18 mouse cellular contexts compared by ENCODE assay signal in genomic region chr11:3442677-3443076, GRCm38 (mm10). TPM values are rescaled to one million over a fixed set of nuclear protein-coding genes. Genes with fewer than 3 reads are reported as not detected.
A peak's percentile ranks its signal among the peaks of the same experiment; 100 is the strongest.
DNase-seq lines count a peak whose midpoint lies in the region; TF ChIP-seq lines count a peak whose summit lies in the region.
"Had no signal": no experiment of that assay in that cellular context is flagged by ENCODE, and none has a peak within 500 bp of the region (broad histone marks: within the 10 kb centered on the region; RNA-seq: fewer than 3 reads in every experiment).

No protein-coding gene starts in this region.

- H3K9me3 ChIP-seq in CH12.LX (replicated peaks; ENCODE audit: low read length) = no peaks in the 10 kb centered on the region
- H3K9me3 ChIP-seq: forebrain, embryonic 10.5 days; forebrain, embryonic 13.5 days; G1E; hindbrain, embryonic 12.5 days; hindbrain, embryonic 15.5 days had no signal

- H3K79me2 ChIP-seq in CH12.LX (replicated peaks; ENCODE audit: control insufficient read depth, extremely low read depth, insufficient read depth, poor library complexity, severe bottlenecking) = peaks cover 34% of the 10 kb centered on the region
- peaks cover 84% of the 10 kb centered on the region for H3K79me2 ChIP-seq in myocyte (ENCODE audit: control insufficient read depth, insufficient read depth)

- no peak for TF ChIP-seq CTCF in gastrocnemius, adult 2 months (IDR thresholded peaks at IDR 0.05)
- TF ChIP-seq CTCF in CH12.LX (conservative IDR thresholded peaks at IDR 0.05 in 1 of 2, IDR thresholded peaks at IDR 0.05 in 1 of 2; ENCODE audit: low read depth in 2 of 2, low read length in 2 of 2) = no peak

- peaks cover 7 to 21% of the 10 kb centered on the region in 2 experiments for H3K4me1 ChIP-seq in CH12.LX (ENCODE audit: control insufficient read depth in 1 of 2, insufficient read depth in 2 of 2)
- H3K4me1 ChIP-seq: forebrain, embryonic 10.5 days; hindbrain, embryonic 12.5 days; hindbrain, embryonic 15.5 days had no signal

- peak overlapping the region; percentile 40; the same call in 1 of the 2 replicates for H3K27ac ChIP-seq in gastrocnemius, adult 2 months
- no peak overlapping the region for H3K27ac ChIP-seq in CH12.LX (ENCODE audit: insufficient read depth, low read depth)
- H3K27ac ChIP-seq: forebrain, embryonic 10.5 days; forebrain, embryonic 13.5 days; hindbrain, embryonic 12.5 days had no signal

- no peak for TF ChIP-seq POLR2A in CH12.LX (IDR thresholded peaks at IDR 0.05; ENCODE audit: low read depth, low read length)
- no peak for TF ChIP-seq POLR2A in myocyte (IDR thresholded peaks at IDR 0.05; ENCODE audit: insufficient read length, low read depth)

- no peak overlapping the region for H3K4me2 ChIP-seq in CH12.LX (ENCODE audit: insufficient read depth, low read depth, poor library complexity, severe bottlenecking)
- peak overlapping the region; percentile 26 for H3K4me2 ChIP-seq in myocyte (ENCODE audit: low read depth)
- H3K4me2 ChIP-seq: forebrain, embryonic 13.5 days; heart, embryonic 11.5 days; hindbrain, embryonic 12.5 days; hindbrain, embryonic 15.5 days had no signal

- in situ Hi-C loops in CH12.LX (cut with MboI; ENCODE audit: low pct_ligation_motif_present, low pct_unique_long_range_greater_than_20kb, low sequenced_read_pairs) = no loop called here

- dilution Hi-C loops in CH12.LX (cut with MboI; ENCODE audit: extremely low pct_ligation_motif_present, extremely low pct_unique_long_range_greater_than_20kb, low sequenced_read_pairs) = no loop called here

- H3K4me3 ChIP-seq in gastrocnemius, adult 2 months = no peak overlapping the region
- H3K4me3 ChIP-seq in CH12.LX (replicated peaks in 1 of 3; ENCODE audit: low read depth in 2 of 3, low read length in 2 of 3, poor library complexity in 1 of 3) (no peak overlapping the region), myocyte (no peak overlapping the region)
- H3K4me3 ChIP-seq: forebrain, embryonic 10.5 days; forebrain, embryonic 13.5 days; hindbrain, embryonic 12.5 days; hindbrain, embryonic 15.5 days had no signal

- no peak overlapping the region for H3K9ac ChIP-seq in CH12.LX (ENCODE audit: insufficient read depth, low read depth)
- H3K9ac ChIP-seq: forebrain, embryonic 13.5 days; hindbrain, embryonic 12.5 days; hindbrain, embryonic 15.5 days had no signal

- intact Hi-C loops in gastrocnemius, adult 2 months (cut with DNase I) = no loop called here

- no peak overlapping the region for H3ac ChIP-seq in myocyte (ENCODE audit: control insufficient read depth, insufficient read length)

- H3K27me3 ChIP-seq in CH12.LX (replicated peaks) (no peaks in the 10 kb centered on the region), myocyte (ENCODE audit: control insufficient read depth, insufficient read depth, insufficient read length) (no peaks in the 10 kb centered on the region)
- H3K27me3 ChIP-seq: forebrain, embryonic 13.5 days; hindbrain, embryonic 12.5 days; hindbrain, embryonic 15.5 days had no signal

- DNase-seq in gastrocnemius, adult 2 months = no peak
- DNase-seq in gastrocnemius, adult 8-10 months (ENCODE audit: low spot score in 2 of 2) = no peak
- DNase-seq in 416B (ENCODE audit: low read depth) = peak; percentile 43
- DNase-seq in CH12.LX (ENCODE audit: extremely low read depth) = peak; percentile 60
- DNase-seq in right cerebral cortex, postnatal 10 days (ENCODE audit: low spot score in 2 of 2) = no peak
- no peak for DNase-seq in cerebellum, adult 18-20 months
- no peak for DNase-seq in thymus, postnatal 36 days
- DNase-seq: adrenal gland, adult 8-10 months; adrenal gland, postnatal 25 days had no signal

- H3K36me3 ChIP-seq in CH12.LX (replicated peaks in 1 of 2; ENCODE audit: control insufficient read depth in 1 of 2, insufficient read depth in 1 of 2, low read length in 1 of 2) (peaks cover under 1 to 25% of the 10 kb centered on the region in 2 experiments), myocyte (ENCODE audit: control insufficient read depth, insufficient read depth) (peaks cover 6% of the 10 kb centered on the region)
- H3K36me3 ChIP-seq: forebrain, embryonic 10.5 days had no signal

- TF ChIP-seq RAD21 in CH12.LX (IDR thresholded peaks at IDR 0.05; ENCODE audit: low read depth, low read length) = no peak

- TF ChIP-seq EP300 in CH12.LX (IDR thresholded peaks at IDR 0.05; ENCODE audit: low read length) = peak; percentile 85

TF ChIP-seq in CH12.LX, 34 proteins besides CTCF, POLR2A, EP300 and RAD21 (continues in another document):
- TF ChIP-seq KAT2A (IDR thresholded peaks at IDR 0.05; ENCODE audit: insufficient replicate concordance, low read length) = no peak
- TF ChIP-seq RCOR1 (conservative IDR thresholded peaks at IDR 0.05; ENCODE audit: low read depth, low read length) = 0 out of 2 replicates have a peak, but pooled peaks have one; percentile 18
- TF ChIP-seq BHLHE40 (IDR thresholded peaks at IDR 0.05; ENCODE audit: low read depth, low read length) = peak; percentile 89
- TF ChIP-seq TBP (conservative IDR thresholded peaks at IDR 0.05; ENCODE audit: low read depth, low read length) = no peak
- no peak for TF ChIP-seq HCFC1 (IDR thresholded peaks at IDR 0.05; ENCODE audit: low read depth, low read length)
- TF ChIP-seq MAX (IDR thresholded peaks at IDR 0.05; ENCODE audit: low read length) = peak; percentile 92
- peak; percentile 39 for TF ChIP-seq USF2 (conservative IDR thresholded peaks at IDR 0.05; ENCODE audit: low read depth, low read length)
- no peak for TF ChIP-seq NRF1 (IDR thresholded peaks at IDR 0.05; ENCODE audit: low read depth, low read length)
- no peak for TF ChIP-seq ZNF384 (IDR thresholded peaks at IDR 0.05; ENCODE audit: low read depth, low read length)
- peak; percentile 87 for TF ChIP-seq IRF4 (IDR thresholded peaks at IDR 0.05; ENCODE audit: low read depth, low read length)
- TF ChIP-seq JUN (IDR thresholded peaks at IDR 0.05; ENCODE audit: insufficient read depth, low read depth, low read length) = peak; percentile 78
- no peak for TF ChIP-seq MEF2A (IDR thresholded peaks at IDR 0.05; ENCODE audit: borderline replicate concordance, low read depth, low read length)
- no peak for TF ChIP-seq ELF1 (IDR thresholded peaks at IDR 0.05; ENCODE audit: low read depth, low read length)
- no peak for TF ChIP-seq CHD1 (IDR thresholded peaks at IDR 0.05; ENCODE audit: low read depth, low read length)
- no peak for TF ChIP-seq ZMIZ1 (IDR thresholded peaks at IDR 0.05; ENCODE audit: low read depth, low read length)
- no peak for TF ChIP-seq MAZ (IDR thresholded peaks at IDR 0.05; ENCODE audit: low read depth, low read length)
- TF ChIP-seq PAX5 (IDR thresholded peaks at IDR 0.05; ENCODE audit: low read length) = no peak
- TF ChIP-seq MYC (IDR thresholded peaks at IDR 0.05; ENCODE audit: low read depth, low read length) = peak; percentile 79
- peak; percentile 2; the same call in 1 of the 2 replicates for TF ChIP-seq SIN3A (IDR thresholded peaks at IDR 0.05; ENCODE audit: low read length)

TF ChIP-seq in myocyte, 11 proteins besides CTCF, POLR2A, EP300 and RAD21:
- TF ChIP-seq TCF12 (IDR thresholded peaks at IDR 0.05; ENCODE audit: insufficient read depth, poor library complexity, severe bottlenecking) (no peak), USF1 (IDR thresholded peaks at IDR 0.05; ENCODE audit: low read depth) (peak; percentile 64)
TF ChIP-seq in myocyte: peak in this region for 1.

RNA-seq across cellular contexts. Expression of gene Rnf185, which starts 9.5 kb away (rescaled TPM):
- total RNA-seq in gastrocnemius, adult 2 months (2021) = 10 to 100 TPM; 18.9 to 19.4 TPM
- 10 to 100 TPM; 15.4 to 23.1 (median 16.3) TPM for total RNA-seq in gastrocnemius, adult 8-10 months (2022)
- total RNA-seq in CH12.LX (2012; rRNA removed) (15.6 and 15.7 TPM in 2 replicates), CH12.LX (2014; rRNA removed) (22.7 and 26.4 TPM in 2 replicates)
- polyA plus RNA-seq in CH12.LX (2012; ENCODE audit: insufficient read length, low read depth) (25.3 and 26.7 TPM in 2 replicates), myocyte (2012; fragmentation: generic; extraction: Trizol) (47.2 TPM)

RNA-seq across cellular contexts. Expression of gene Limk2, which starts 33.7 kb away (rescaled TPM):
- 10 to 100 TPM; 10.0 to 11.5 TPM for total RNA-seq in gastrocnemius, adult 2 months (2021)
- total RNA-seq in gastrocnemius, adult 8-10 months (2022) = 10 to 100 TPM; 10.9 to 12.5 (median 11.9) TPM
- 49.7 and 64.0 TPM in 2 replicates for total RNA-seq in CH12.LX (2012; rRNA removed)
- total RNA-seq in CH12.LX (2014; rRNA removed) = 41.5 and 41.8 TPM in 2 replicates
- polyA plus RNA-seq in CH12.LX (2012; ENCODE audit: insufficient read length, low read depth) = 45.2 and 46.1 TPM in 2 replicates
- 37.8 TPM for polyA plus RNA-seq in myocyte (2012; fragmentation: generic; extraction: Trizol)

RNA-seq across cellular contexts. Expression of gene Pla2g3, which starts 45.4 kb away (rescaled TPM):
- not detected for total RNA-seq in gastrocnemius, adult 2 months (2021)
- total RNA-seq in gastrocnemius, adult 8-10 months (2022) = not detected
- not detected in 2 replicates for total RNA-seq in CH12.LX (2012; rRNA removed)
- total RNA-seq in CH12.LX (2014; rRNA removed) = not detected in 2 replicates
- not detected in 2 replicates for polyA plus RNA-seq in CH12.LX (2012; ENCODE audit: insufficient read length, low read depth)
- 0.62 TPM for polyA plus RNA-seq in myocyte (2012; fragmentation: generic; extraction: Trizol)
- total RNA-seq: heart, postnatal 25 days; hematopoietic stem cell, adult 5-6 weeks had no signal
- polyA plus RNA-seq: G1E had no signal

Comparison
In these comparisons a context has a peak if more than half of its experiments do, and no peak if none do; other contexts are left out.
1. DNase-seq: peak in 416B (single experiment) and CH12.LX (single experiment); none in gastrocnemius, adult 2 months (single experiment), gastrocnemius, adult 8-10 months (0 of 2), right cerebral cortex, postnatal 10 days (0 of 2), cerebellum, adult 18-20 months (0 of 2) and thymus, postnatal 36 days (0 of 2).